Mouse (Mus musculus) neural tube, embryonic 11.5 days (tissue): ENCODE measurements around the gene Ptpro. TPM values are rescaled to one million over a fixed set of nuclear protein-coding genes. Genes with fewer than 3 reads are reported as not detected.

Experiments used
- ATAC-seq: fragments of 200-750 bp; cut with Nextera tagmentation; 2 replicates; pipeline ENCODE4 v1.8.0; 2017; ENCODE audit warnings: moderate number of reproducible peaks, mild to moderate bottlenecking, moderate TSS enrichment, moderate library complexity; ENCODE audit not compliant: insufficient read depth, low FRiP score, low TSS enrichment
- DNase-seq: peaks from one replicate; pipeline ENCODE4 v3.0.0-alpha.2; 2015; ENCODE audit warnings: low spot score
- H3K27ac ChIP-seq: fragments of 300-500 bp; sonication (generic); 2 replicates; pipeline ENCODE4 v1.5.1; 2014; ENCODE audit warnings: low read depth, mild to moderate bottlenecking, low read length
- H3K27me3 ChIP-seq: fragments of 300-500 bp; sonication (generic); 2 replicates; pipeline ENCODE4 v1.6.1; 2014; ENCODE audit warnings: mild to moderate bottlenecking, low read length, mixed read lengths; ENCODE audit not compliant: control insufficient read depth, insufficient read depth
- H3K36me3 ChIP-seq: fragments of 300-500 bp; sonication (generic); 2 replicates; pipeline ENCODE4 v1.6.1; 2014; ENCODE audit warnings: mild to moderate bottlenecking, low read length, moderate library complexity, mixed read lengths; ENCODE audit not compliant: control insufficient read depth, insufficient read depth
- H3K4me1 ChIP-seq: fragments of 300-500 bp; sonication (generic); 2 replicates; pipeline ENCODE4 v1.6.1; 2014; ENCODE audit warnings: low read length, mixed read lengths; ENCODE audit not compliant: control insufficient read depth, insufficient read depth
- H3K4me2 ChIP-seq: fragments of 300-500 bp; sonication (generic); 2 replicates; pipeline ENCODE4 v1.6.1; 2014; ENCODE audit warnings: low read depth, mild to moderate bottlenecking, moderate library complexity
- H3K4me3 ChIP-seq: fragments of 300-500 bp; sonication (generic); 2 replicates; pipeline ENCODE4 v1.5.1; 2014; ENCODE audit warnings: low read depth, low read length
- H3K9ac ChIP-seq: fragments of 300-500 bp; sonication (generic); 2 replicates; pipeline ENCODE4 v1.6.1; 2014; ENCODE audit warnings: mild to moderate bottlenecking, low read length
- H3K9me3 ChIP-seq: fragments of 300-500 bp; sonication (generic); 2 replicates; pipeline ENCODE4 v1.6.1; 2016; ENCODE audit warnings: low read length; ENCODE audit not compliant: control insufficient read depth
- WGBS: fragments of 180-500 bp; shearing (Covaris S2); extraction: QIAGEN DNeasy Blood & Tissue Kit; methylation state at CpG from one replicate; pipeline ENCODE4 v1.1.7; 2014; 5-methylcytosine and 5-hydroxymethylcytosine counted together
- polyA plus RNA-seq: library from polyadenylated mRNA; unstranded; fragments of >200 nt; fragmentation: Nextera tagmentation; extraction: Ambion mirVana; gene quantifications from 2 replicates; pipeline ENCODE4 v1.2.1, GENCODE M21; 2014

The Ptpro gene
- polyA plus RNA-seq, 1 experiment from 2014 or later: 18.5 TPM

DNA sequence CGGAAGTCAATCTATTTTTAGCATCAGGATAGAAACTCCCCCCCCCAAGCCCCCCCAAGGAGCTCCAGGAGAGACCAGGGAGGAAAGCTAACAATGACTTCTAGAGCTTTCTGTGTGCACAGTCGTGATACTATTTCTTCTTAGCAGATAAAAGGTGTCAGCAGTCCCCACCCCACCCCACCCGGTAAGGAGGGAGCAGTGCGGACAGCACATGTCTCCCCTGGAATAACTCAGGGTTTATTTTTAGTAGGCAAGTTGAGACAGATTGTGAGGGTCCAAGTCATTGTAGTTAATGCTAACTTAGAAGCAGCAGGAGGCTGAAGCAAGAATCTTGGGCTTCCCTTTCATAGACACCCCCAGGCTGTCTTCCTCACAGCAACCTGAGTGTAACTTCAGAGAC is 63.1 kb downstream of the Ptpro start:
- no peaks in the 10 kb centered on the region for H3K4me1 ChIP-seq
- H3K9ac ChIP-seq: no peak overlapping the region
- H3K36me3 ChIP-seq: no peaks in the 10 kb centered on the region
- no peaks in the 10 kb centered on the region for H3K9me3 ChIP-seq
- no peak overlapping the region for H3K4me2 ChIP-seq
- DNase-seq (no peak), ATAC-seq (no peak)
- 74% methylated on average over 4 of the region's 4 CpGs for WGBS
- no peaks in the 10 kb centered on the region for H3K27me3 ChIP-seq
- no peak overlapping the region for H3K4me3 ChIP-seq
- H3K27ac ChIP-seq: no peak overlapping the region

GRCm38 (mm10) chr6:137316358-137316757 is 64.2 kb downstream of the Ptpro start:
- Histone ChIP-seq H3K4me2 (no peak overlapping the region), H3K4me1 (no peaks in the 10 kb centered on the region), H3K9ac (no peak overlapping the region), H3K9me3 (no peaks in the 10 kb centered on the region), H3K27me3 (no peaks in the 10 kb centered on the region), H3K4me3 (no peak overlapping the region), H3K36me3 (no peaks in the 10 kb centered on the region), H3K27ac (no peak overlapping the region)
- DNase-seq (no peak), ATAC-seq (no peak)
- WGBS: 88% methylated on average over 6 of the region's 6 CpGs

DNA sequence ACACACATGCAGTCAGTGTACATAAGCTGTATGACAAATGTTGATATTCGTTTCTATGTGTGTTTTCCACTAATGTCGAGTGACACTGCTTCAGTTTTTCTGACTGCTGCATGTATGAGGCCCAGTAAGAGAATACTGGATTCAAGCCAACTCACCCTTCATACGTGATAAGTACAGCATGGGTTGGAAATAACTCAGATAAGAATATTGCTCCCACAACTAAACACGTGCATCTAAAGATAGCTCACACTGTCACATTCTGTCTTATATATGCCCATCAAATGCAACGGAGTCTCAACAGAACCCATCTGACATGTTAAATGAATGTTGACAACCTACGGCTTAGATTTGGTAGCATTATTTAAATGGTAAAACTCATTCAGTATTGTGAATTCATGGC is 65.4 kb downstream of the Ptpro start:
- no peak overlapping the region for H3K9ac ChIP-seq
- ATAC-seq (no peak), DNase-seq (no peak)
- no peaks in the 10 kb centered on the region for H3K4me1 ChIP-seq
- H3K27ac ChIP-seq: no peak overlapping the region
- no peaks in the 10 kb centered on the region for H3K27me3 ChIP-seq
- WGBS: 90% methylated on average over 6 of the region's 6 CpGs
- no peaks in the 10 kb centered on the region for H3K9me3 ChIP-seq
- no peak overlapping the region for H3K4me2 ChIP-seq
- no peaks in the 10 kb centered on the region for H3K36me3 ChIP-seq
- H3K4me3 ChIP-seq: no peak overlapping the region

DNA sequence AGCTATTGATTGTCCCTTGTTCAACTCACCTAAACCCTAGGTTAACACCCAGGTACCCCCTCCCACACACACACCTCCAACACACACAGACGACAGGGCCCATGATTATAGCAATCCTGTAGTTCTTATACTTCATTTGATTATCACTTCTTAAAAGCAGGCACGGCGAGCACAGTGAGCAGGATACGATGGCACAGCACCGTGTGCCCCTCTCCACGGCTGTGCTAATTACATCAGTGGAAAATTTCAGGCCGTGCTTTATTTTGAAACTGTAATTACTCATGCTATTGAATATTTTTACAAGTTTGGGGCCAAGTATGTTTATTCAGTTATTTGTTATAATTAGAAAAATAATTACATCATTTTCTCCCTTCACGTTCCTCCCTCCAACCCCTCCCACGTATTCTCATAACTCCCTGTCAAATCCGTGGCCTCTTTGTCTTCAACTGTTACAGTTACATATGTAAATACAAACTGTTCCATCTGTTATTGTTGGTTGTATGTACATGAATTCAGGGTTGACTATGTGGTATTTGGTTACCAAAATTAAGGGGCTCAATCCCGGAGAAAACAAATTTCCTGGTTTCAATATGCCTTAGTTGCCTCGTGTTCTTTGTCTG is 66.2 kb downstream of the Ptpro start:
- H3K9ac ChIP-seq: no peak overlapping the region
- ATAC-seq: no peak
- H3K27ac ChIP-seq: no peak overlapping the region
- DNase-seq: no peak
- no peaks in the 10 kb centered on the region for H3K9me3 ChIP-seq
- H3K4me1 ChIP-seq: no peaks in the 10 kb centered on the region
- H3K4me3 ChIP-seq: no peak overlapping the region
- no peaks in the 10 kb centered on the region for H3K27me3 ChIP-seq
- no peak overlapping the region for H3K4me2 ChIP-seq
- no peaks in the 10 kb centered on the region for H3K36me3 ChIP-seq
- 91% methylated on average over 12 of the region's 12 CpGs for WGBS

DNA sequence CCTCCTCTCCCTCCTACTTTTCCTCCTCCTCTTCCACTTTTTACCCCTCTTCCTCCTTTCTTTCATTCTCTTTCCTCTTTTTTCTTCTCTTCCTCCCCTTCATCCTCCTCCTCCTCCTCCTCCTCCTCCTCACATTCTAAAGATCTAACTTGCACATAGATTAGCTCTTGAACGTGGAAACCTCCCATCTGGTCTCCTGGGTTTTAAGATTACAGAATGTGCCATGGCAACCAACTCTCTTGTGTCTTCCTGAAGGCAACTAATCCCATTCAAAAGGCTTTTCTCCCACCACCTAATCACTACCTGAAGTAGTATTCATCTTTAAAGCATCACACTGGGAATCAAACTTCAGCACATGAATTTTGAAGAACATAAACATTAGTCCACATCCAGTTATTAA is 67.5 kb downstream of the Ptpro start:
- Histone ChIP-seq H3K9ac (no peak overlapping the region), H3K4me3 (no peak overlapping the region), H3K27ac (no peak overlapping the region), H3K4me1 (no peaks in the 10 kb centered on the region), H3K9me3 (no peaks in the 10 kb centered on the region), H3K4me2 (no peak overlapping the region), H3K36me3 (no peaks in the 10 kb centered on the region), H3K27me3 (no peaks in the 10 kb centered on the region)
- DNase-seq (no peak), ATAC-seq (no peak)
- WGBS: 48% methylated on average over 1 of the region's 1 CpGs

- Histone ChIP-seq H3K9me3 (no peaks in the 10 kb centered on the region), H3K9ac (no peak overlapping the region), H3K27ac (no peak overlapping the region), H3K36me3 (no peaks in the 10 kb centered on the region), H3K4me1 (no peaks in the 10 kb centered on the region), H3K27me3 (no peaks in the 10 kb centered on the region), H3K4me3 (no peak overlapping the region), H3K4me2 (no peak overlapping the region)
- ATAC-seq: peak; percentile 21; the same call in 1 of the 2 replicates
- 64% methylated on average over 9 of the region's 9 CpGs for WGBS
- DNase-seq: peak; percentile 24
Measured at GRCm38 (mm10) chr6:137327718-137328117, 75.6 kb downstream of the Ptpro start.

GRCm38 (mm10) chr6:137328228-137328627 is 76.1 kb downstream of the Ptpro start:
- H3K4me3 ChIP-seq: no peak overlapping the region
- 73% methylated on average over 4 of the region's 4 CpGs for WGBS
- no peak overlapping the region for H3K4me2 ChIP-seq
- ATAC-seq (no peak), DNase-seq (no peak)
- H3K9me3 ChIP-seq: no peaks in the 10 kb centered on the region
- H3K27ac ChIP-seq: no peak overlapping the region
- H3K27me3 ChIP-seq: no peaks in the 10 kb centered on the region
- no peaks in the 10 kb centered on the region for H3K36me3 ChIP-seq
- H3K9ac ChIP-seq: no peak overlapping the region
- H3K4me1 ChIP-seq: no peaks in the 10 kb centered on the region

- no peak overlapping the region for H3K4me2 ChIP-seq
- H3K9ac ChIP-seq: no peak overlapping the region
- H3K4me3 ChIP-seq: no peak overlapping the region
- 80% methylated on average over 5 of the region's 5 CpGs for WGBS
- DNase-seq (no peak), ATAC-seq (no peak)
- H3K36me3 ChIP-seq: no peaks in the 10 kb centered on the region
- no peak overlapping the region for H3K27ac ChIP-seq
- no peaks in the 10 kb centered on the region for H3K4me1 ChIP-seq
- H3K9me3 ChIP-seq: no peaks in the 10 kb centered on the region
- no peaks in the 10 kb centered on the region for H3K27me3 ChIP-seq
Measured at GRCm38 (mm10) chr6:137330782-137331181, 78.7 kb downstream of the Ptpro start.

- Histone ChIP-seq H3K27ac (no peak overlapping the region), H3K4me2 (no peak overlapping the region), H3K27me3 (no peaks in the 10 kb centered on the region), H3K4me1 (no peaks in the 10 kb centered on the region), H3K36me3 (no peaks in the 10 kb centered on the region), H3K9me3 (no peaks in the 10 kb centered on the region), H3K4me3 (no peak overlapping the region), H3K9ac (no peak overlapping the region)
- ATAC-seq (no peak), DNase-seq (no peak)
- 92% methylated on average over 3 of the region's 3 CpGs for WGBS
Measured at GRCm38 (mm10) chr6:137331826-137332225, 79.7 kb downstream of the Ptpro start.
